Mouse (Mus musculus) cerebellum, adult 2 months (tissue): ENCODE measurements around the gene Prkcsh. TPM values are rescaled to one million over a fixed set of nuclear protein-coding genes. Genes with fewer than 3 reads are reported as not detected.

ENCODE experiments used
- DNase-seq, 2 experiments: peaks; one replicate each; pipeline ENCODE4 v3.0.0; 2021
- H3K27ac ChIP-seq: fragments of 200-500 bp; 2 replicates; pipeline ENCODE4 v1.5.1; 2012; ENCODE audit warnings: low read length, control low read depth, inconsistent platforms; ENCODE audit not compliant: insufficient read depth
- H3K27me3 ChIP-seq: fragments of 200-500 bp; 2 replicates; pipeline ENCODE4 v1.6.1; 2012; ENCODE audit warnings: inconsistent platforms, mild to moderate bottlenecking, low read length, moderate library complexity; ENCODE audit not compliant: control insufficient read depth, insufficient read depth
- H3K4me1 ChIP-seq: fragments of 200-500 bp; 2 replicates; pipeline ENCODE4 v1.6.1; 2011; ENCODE audit warnings: low read length; ENCODE audit not compliant: control insufficient read depth, insufficient read depth
- H3K4me3 ChIP-seq: fragments of 200-500 bp; replicated peaks from 2 replicates; pipeline ENCODE3; 2011; ENCODE audit warnings: mild to moderate bottlenecking, low read depth, low read length, control low read depth; ENCODE audit not compliant: insufficient read depth
- CTCF ChIP-seq: fragments of 200-500 bp; IDR thresholded peaks from 2 replicates; pipeline ENCODE4 v1.5.1; 2011; ENCODE audit warnings: low read depth, mild to moderate bottlenecking, control low read depth, low read length, moderate library complexity, borderline replicate concordance; ENCODE audit not compliant: insufficient read depth
- POLR2A ChIP-seq: fragments of 200-500 bp; IDR thresholded peaks from 2 replicates; pipeline ENCODE4 v1.6.1; 2011; ENCODE audit warnings: low read length, control low read depth, borderline replicate concordance; ENCODE audit not compliant: insufficient read depth
- WGBS: fragments of 180-500 bp; shearing (Covaris S2); methylation state at CpG from one replicate; pipeline ENCODE4 v1.1.7; 2018; 5-methylcytosine and 5-hydroxymethylcytosine counted together
- polyA plus RNA-seq: library from polyadenylated mRNA; depleted of rRNA; stranded (reverse); fragments of >200 nt; gene quantifications from 2 replicates; pipeline ENCODE4 v1.2.3, GENCODE M21; 2012

Gene Prkcsh
- polyA plus RNA-seq, 1 experiment = 91.3 TPM

DNA sequence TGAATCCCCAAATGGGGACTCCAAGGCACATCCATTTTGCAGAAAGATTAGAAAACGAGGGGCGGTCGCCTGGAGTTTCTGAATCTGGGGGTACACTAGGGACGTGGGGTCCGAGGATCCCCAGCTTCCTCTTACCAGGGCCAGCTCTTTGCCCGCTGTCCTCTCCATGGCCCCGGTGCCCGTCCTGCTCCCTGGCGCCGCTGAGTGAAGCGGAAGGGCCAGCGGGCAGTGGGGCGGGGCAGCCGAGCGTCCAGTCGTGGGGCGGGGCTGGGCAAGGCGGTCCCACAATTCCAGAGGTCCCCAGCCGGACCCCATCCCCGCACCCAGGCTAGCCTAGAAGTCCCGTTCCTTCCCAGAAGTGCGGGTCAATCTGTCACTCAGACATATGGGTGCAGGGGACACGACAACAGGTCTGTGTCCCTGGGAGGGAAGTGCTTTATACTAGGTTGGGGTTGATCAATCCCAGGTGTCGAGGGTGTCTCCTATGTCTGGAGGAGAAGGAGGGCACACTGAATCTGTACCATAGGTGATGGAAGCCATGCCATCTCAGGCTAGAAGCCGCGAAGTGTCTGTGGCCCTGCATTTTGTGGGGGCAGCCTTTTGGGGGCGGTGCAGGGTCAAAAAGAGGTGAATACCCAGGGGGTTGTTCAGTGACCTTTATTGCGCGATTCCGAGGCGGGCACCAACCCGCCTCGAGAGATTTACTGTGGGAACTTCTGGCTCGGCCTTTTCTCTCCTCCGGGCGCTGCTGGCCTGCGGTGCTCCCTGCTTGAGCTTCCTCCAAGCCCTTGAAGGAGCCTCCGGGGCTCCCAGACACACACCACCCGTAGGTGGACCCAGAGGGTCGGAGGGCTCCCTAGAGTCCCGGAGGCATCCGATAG, 13.1 kb upstream of the Prkcsh start, which contains the start of gene Rgl3:
Rgl3 (minus strand) TSS at position 217 of the 881 bp plus-strand sequence.
- Histone ChIP-seq H3K4me3 (peak within 1 kb of the TSS; percentile 91), H3K27me3 (no peaks in the 10 kb centered on the region)

DNA sequence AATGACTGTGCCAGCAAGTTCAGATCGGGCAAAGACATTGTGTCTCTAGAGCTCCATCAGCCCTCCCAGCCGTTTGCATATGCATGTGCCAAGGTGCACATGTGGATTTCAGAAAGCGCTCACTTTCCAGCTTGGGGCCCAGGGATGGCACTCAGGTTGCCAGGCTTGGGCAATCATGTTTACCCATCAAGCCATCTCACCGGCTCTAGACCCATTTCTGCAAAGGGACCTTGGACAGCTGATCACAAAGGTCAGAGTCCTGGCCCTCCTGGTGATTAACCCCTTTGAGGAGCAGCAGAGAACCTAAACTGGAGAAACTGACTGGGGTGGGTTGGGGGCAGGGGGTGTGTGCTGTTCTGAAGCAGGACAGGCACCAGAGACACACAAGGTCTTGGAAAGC, 10.4 kb upstream of the Prkcsh start:
- no peak overlapping the region for H3K27ac ChIP-seq
- DNase-seq = no peak
- no peaks in the 10 kb centered on the region for H3K27me3 ChIP-seq
- WGBS = 82% methylated on average over 4 of the region's 4 CpGs
- peaks cover 10% of the 10 kb centered on the region; the same call in 1 of the 2 replicates for H3K4me1 ChIP-seq
- no peak overlapping the region for H3K4me3 ChIP-seq
- no peak for TF ChIP-seq POLR2A

More for the DNA sequence above, 13.1 kb upstream of the Prkcsh start, which contains the start of gene Rgl3:
- peak; percentile 83 to 84 for DNase-seq
- under 1% methylated on average over 42 of the region's 42 CpGs for WGBS
- peak within 1 kb of the TSS; percentile 88 for H3K27ac ChIP-seq
- TF ChIP-seq POLR2A (peak; percentile 75), CTCF (no peak)
- peaks cover 10% of the 10 kb centered on the region; the same call in 1 of the 2 replicates for H3K4me1 ChIP-seq

DNA sequence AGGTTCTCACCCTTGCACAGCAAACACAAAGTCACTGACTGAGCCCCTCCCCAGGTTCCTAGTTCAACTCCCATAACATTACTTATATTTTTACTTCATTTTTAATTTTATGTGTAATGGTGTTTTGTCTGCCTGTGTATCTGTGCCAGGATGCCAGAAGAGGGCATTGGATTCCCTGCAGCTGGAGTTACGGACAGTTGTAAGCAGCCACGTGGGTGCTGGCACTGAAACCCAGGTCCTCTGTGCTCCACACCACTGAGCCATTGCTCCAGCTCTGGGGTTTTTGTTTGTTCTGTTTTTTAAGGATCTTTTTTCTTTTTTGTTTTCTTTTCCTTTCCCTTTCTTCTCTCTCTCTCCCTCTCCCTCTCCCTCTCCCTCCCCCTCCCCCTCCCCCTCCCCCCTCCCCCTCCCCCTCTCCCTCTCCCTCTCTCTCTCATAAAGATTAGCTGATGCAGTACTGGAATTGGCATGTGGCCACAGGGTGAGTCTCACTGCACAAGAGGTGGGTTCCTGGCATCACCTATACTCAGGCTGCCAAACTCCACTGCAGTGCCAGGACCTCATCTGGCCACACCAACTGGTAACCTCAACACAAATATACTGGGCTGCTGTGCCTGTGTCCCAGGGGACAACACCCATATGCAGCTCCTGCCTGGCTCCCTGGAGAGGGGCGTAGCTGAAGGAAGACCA, 6.3 kb upstream of the Prkcsh start:
- no peak overlapping the region for H3K4me3 ChIP-seq
- TF ChIP-seq CTCF (no peak), POLR2A (no peak)
- no peak for DNase-seq
- 74% methylated on average over 3 of the region's 3 CpGs for WGBS
- H3K27ac ChIP-seq = no peak overlapping the region
- H3K4me1 ChIP-seq = no peaks in the 10 kb centered on the region
- no peaks in the 10 kb centered on the region for H3K27me3 ChIP-seq

DNA sequence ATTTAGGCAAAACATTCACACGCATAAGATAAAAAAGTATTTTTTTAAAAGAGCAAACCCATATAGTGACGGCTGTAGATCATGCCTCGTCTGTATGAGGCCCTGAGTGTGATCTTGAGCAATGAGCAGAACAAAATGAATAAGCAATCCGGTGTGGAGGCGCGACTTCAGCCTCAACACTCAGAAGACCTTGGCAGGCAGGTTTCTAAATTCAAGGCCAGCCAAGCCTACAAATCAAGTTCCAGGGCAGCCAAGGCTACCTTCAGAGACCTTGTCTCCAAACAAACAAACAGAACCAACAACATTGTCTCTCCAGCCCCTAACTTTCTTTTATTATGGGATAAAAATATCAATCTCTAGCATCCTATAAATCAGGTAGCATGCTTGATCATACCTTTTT, 2.3 kb upstream of the Prkcsh start:
- H3K4me1 ChIP-seq = peaks cover 14% of the 10 kb centered on the region; the same call in 1 of the 2 replicates
- no peak for DNase-seq
- H3K27ac ChIP-seq = no peak overlapping the region
- WGBS = 94% methylated on average over 6 of the region's 6 CpGs
- no peak for TF ChIP-seq CTCF
- no peak for TF ChIP-seq POLR2A
- H3K27me3 ChIP-seq = no peaks in the 10 kb centered on the region
- no peak overlapping the region for H3K4me3 ChIP-seq

DNA sequence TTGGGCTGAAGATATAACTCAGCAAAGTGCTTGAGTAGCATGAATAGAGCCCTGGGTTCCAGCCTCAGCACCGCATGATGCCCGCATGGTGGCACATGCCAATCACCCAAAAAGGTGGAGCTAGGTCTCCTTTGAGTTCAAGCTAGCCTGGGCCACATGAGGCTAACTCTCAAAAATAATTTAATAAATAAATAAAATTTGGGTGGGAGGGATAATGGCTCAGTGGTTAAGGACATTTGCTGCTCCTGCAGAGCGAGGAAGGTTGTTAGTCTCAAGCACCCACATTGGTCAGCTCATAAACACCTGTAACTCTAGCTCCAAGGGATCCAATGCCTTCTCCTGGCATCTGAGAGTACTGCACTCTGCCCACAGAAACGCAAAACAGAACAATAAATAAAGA, 973 bp upstream of the Prkcsh start:
- Histone ChIP-seq H3K4me3 (no peak overlapping the region), H3K27me3 (no peaks in the 10 kb centered on the region), H3K4me1 (peaks cover 14% of the 10 kb centered on the region; the same call in 1 of the 2 replicates), H3K27ac (no peak overlapping the region)
- DNase-seq = no peak
- WGBS = 84% methylated on average over 4 of the region's 4 CpGs
- TF ChIP-seq POLR2A (no peak), CTCF (no peak)

DNA sequence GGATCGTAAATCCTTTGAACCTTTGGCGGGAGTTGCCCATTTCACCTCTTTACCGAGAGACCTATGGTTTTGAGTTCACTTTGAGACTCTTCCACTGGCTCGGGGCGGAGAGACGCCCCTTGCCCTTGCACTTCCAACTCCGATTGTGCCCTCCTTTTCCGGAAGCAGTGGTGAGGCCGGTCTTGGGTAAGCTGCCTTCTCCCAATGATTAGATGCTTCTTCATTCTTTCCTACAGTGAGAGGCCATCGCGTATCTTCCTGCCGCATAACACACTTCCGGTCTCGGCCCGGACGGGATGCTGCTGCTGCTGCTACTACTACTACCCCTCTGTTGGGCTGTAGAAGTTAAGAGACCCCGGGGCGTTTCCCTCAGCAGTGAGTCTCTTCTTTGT, 553 bp downstream of the Prkcsh start:
- no peaks in the 10 kb centered on the region for H3K27me3 ChIP-seq
- TF ChIP-seq CTCF (no peak), POLR2A (no peak)
- WGBS = under 1% methylated on average over 18 of the region's 18 CpGs
- H3K4me3 ChIP-seq = peak overlapping the region; percentile 91
- H3K4me1 ChIP-seq = peaks cover 14% of the 10 kb centered on the region; the same call in 1 of the 2 replicates
- peak overlapping the region; percentile 63 for H3K27ac ChIP-seq
- no peak for DNase-seq

DNA sequence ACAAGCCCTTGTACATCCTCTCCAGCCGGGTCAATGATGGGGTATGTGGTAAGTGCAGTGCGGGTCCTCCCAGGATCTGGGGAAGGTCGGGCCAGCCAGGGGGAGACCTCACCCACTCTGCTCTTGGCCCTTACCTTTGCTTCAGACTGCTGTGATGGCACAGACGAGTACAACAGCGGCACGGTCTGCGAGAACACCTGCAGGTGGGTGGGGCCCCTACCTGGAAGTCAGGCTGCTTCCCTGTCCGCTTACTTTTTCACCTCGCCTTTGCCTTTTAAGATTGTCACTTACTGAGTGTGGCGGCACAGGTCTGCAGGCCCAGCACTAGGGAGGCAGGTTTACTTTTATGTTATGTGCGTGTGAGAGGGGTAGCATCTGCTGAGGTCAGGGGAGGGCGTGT, 1.9 kb downstream of the Prkcsh start:
- Histone ChIP-seq H3K27ac (no peak overlapping the region), H3K27me3 (no peaks in the 10 kb centered on the region), H3K4me3 (no peak overlapping the region), H3K4me1 (peaks cover 17% of the 10 kb centered on the region; the same call in 1 of the 2 replicates)
- WGBS = 94% methylated on average over 12 of the region's 12 CpGs
- DNase-seq = no peak
- no peak for TF ChIP-seq POLR2A
- no peak for TF ChIP-seq CTCF

DNA sequence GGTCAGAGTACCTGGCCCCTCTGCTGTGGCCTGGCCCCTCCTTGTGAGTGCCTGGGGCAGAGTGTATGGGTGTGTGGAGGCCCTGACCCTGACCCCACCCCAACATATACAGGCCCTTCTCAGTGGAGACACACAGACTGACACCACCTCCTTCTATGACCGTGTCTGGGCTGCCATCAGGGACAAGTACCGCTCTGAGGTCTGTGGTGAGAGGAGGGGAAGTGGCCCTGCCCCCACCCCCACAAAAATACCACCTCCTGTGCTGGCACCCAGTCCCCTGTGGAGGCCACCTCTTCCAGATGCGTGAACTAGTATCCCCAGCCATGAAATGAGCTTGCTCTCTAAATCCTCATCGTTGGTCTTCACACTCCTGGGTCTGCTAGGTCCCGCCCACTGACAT, 8.4 kb downstream of the Prkcsh start:
- TF ChIP-seq CTCF (no peak), POLR2A (no peak)
- H3K4me1 ChIP-seq = peaks cover 18% of the 10 kb centered on the region; the same call in 1 of the 2 replicates
- DNase-seq = no peak

More for the DNA sequence above, 8.4 kb downstream of the Prkcsh start:
- 78% methylated on average over 5 of the region's 5 CpGs for WGBS
- Histone ChIP-seq H3K27ac (no peak overlapping the region), H3K27me3 (no peaks in the 10 kb centered on the region), H3K4me3 (no peak overlapping the region)
